Mouse (Mus musculus): ENCODE data around the gene Slc44a3.
"Not testable (repeated sequence)": the region's sequence is repeated elsewhere in the genome, so short reads cannot be mapped to it uniquely, and the experiment has no call there.

Gene Slc44a3

GRCm38 (mm10) chr3:121552723-121553122, 20.5 kb upstream of the Slc44a3 start:
- no peak for DNase-seq (ENCODE audit: extremely low spot score, low spot score)

DNA sequence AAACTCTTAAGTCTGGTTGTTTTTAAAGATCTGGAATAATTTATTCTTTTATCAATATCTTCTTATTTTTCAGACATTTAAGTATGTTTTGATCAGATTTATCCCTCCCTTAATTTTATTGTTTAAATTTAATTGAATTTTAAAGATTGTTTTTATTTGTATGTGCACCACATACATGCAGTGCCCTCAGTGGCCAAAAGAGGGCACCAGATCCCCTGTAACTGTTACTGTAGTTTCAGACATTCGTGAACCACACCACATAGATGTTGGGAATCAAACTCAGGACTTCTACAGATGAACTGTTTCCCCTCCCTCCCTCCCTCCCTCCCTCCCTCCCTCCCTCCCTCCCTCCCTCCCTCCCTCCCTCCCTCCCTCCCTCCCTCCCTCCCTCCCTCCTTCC, 18.2 kb upstream of the Slc44a3 start:
- DNase-seq (ENCODE audit: extremely low spot score, low spot score), result peak; percentile 75

DNA sequence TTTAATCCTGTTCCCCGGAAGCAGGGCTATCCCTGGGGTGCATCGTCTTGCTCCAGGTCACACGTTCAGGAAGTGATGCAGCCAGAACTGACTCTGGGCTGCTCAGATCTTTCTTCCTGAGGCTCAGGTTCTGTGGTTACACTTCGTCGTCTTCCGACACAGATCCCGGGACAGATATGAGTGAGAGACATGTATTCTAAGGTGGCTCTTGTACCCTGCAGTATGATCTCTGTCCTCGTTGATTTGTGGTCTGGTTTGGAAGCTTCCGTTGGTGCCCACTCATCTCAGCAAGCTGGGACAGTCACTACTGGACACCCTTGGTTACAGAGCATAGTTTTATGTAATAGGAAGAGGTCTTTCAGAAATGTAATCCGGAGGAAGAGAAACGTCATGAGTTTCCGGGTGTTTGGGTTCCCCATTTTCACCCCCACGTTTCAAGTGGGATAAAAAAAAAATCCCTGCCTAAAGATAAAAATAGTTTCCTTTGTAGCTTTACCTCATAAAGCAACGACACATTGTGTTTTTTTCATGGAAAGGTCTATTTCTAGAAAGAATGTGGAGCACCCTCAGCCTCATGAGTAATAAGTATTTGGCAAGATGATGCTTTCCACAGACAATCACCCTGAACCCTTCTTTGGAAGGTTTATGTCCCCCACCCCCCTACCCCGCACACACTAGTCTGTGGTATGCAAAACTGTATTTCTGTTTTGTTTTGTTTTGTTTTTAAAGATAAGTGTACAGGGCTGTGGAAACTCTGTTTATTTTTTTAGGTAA, 15.8 kb upstream of the Slc44a3 start:
- no peak for DNase-seq (ENCODE audit: extremely low spot score, low spot score)

- no peak for DNase-seq (ENCODE audit: extremely low spot score, low spot score)
Measured at GRCm38 (mm10) chr3:121540621-121541020, 8.4 kb upstream of the Slc44a3 start.

DNA sequence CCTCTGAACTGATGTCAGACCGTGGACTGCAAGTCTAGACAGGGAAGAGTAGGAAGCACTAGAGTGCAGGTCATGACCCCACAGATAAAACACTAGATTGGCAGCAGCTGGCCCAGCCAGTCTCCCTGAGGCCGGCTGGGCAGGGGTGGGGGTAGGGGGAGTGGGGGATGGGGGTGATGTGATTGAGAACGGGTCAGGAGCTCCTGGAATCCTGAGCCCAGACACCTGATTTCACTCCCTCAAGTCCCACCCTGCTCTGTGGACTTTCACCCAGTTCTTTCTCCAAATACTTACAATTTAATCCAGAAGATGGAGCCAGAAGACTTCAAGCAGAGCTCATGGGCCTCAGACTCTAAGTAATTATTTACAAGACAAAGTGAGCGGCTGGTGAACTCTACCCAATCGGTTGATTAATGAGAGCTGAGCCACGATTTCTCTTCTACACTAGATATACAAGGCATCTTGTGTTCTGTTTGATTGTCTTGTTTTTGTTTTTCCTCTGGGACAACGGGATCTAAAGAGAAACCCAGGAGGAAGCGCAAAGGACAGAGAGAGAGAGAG, 7.7 kb upstream of the Slc44a3 start:
- peak; percentile 76 for DNase-seq (ENCODE audit: extremely low spot score, low spot score)

GRCm38 (mm10) chr3:121538847-121539246, 6.6 kb upstream of the Slc44a3 start:
- DNase-seq (ENCODE audit: extremely low spot score, low spot score), result not testable (repeated sequence)

DNA sequence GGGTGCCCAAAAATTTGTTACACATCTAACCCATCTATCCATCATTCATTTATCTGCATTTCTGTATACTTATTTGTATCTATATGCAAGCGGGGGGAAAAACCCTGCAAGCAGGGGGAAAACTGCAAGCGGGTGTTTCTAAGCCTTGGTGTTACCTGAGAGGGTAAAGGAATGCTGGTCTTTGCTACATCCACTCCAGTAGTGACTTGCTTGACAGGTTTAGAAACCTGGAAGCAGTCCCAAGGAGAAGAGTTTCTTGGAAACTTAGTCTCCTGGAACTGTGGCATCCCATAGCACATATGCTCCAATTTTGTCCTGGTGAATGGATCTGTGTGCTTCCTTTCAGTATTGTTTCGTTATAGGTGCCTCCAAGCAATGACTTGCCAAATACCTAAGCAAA, 5.8 kb upstream of the Slc44a3 start:
- DNase-seq (ENCODE audit: extremely low spot score, low spot score), result no peak

GRCm38 (mm10) chr3:121536803-121537202, 4.6 kb upstream of the Slc44a3 start:
- DNase-seq (ENCODE audit: extremely low spot score, low spot score), result no peak

GRCm38 (mm10) chr3:121535813-121536504, 3.8 kb upstream of the Slc44a3 start:
- DNase-seq (ENCODE audit: extremely low spot score, low spot score), result peak; percentile 70

GRCm38 (mm10) chr3:121531370-121532148, 645 bp downstream of the Slc44a3 start:
- no peak for DNase-seq (ENCODE audit: extremely low spot score, low spot score)

GRCm38 (mm10) chr3:121530546-121531258, 1.5 kb downstream of the Slc44a3 start:
- DNase-seq (ENCODE audit: extremely low spot score, low spot score), result no peak

DNA sequence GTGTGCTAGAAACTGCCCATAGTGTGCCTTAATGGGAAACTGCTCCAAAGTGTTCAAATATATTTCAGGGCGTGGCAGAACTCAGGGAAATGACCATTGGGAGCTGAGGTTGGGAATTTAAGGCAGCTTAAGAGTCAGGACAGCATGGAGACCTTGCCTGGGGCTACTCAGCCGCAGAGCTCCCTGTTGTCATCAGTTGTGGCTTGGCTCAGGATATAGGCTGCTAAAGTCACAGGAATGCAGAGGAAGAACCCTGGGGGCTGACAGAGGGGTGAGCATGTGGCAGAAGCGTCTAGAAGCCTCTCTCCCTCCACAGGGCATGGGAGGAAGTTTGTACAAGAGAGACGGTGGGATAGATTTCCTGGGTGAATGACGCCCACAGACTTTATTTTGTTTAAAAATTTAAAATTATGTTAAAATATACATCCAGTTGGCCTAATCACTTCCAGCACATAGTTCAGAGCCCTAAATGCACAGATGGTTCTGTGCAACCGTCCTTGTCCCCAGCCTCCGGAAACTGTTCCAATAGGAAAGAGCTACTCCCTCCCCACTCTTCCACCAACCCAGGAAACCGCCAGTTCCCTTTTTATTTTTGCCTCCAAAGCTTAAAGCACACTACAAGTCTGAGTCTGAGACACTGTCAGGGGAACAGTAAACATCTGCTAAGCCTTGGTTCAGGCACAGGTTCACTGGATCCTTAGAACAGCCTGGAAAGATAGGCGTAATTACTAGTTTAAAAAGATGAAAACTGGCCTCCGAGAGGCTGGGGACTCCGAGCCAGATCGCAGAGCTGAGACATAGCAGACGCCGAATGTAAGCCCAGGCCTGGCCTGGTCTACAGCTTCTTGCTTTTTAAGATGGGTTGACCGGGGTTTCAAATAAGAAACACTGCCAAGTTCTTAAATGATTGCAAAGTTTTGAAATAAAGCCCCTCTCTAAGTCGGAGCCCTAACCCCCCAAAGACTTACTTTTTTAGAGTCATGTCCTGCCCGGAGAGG, 5.8 kb downstream of the Slc44a3 start:
- no peak for DNase-seq (ENCODE audit: extremely low spot score, low spot score)

GRCm38 (mm10) chr3:121521633-121522125, 10.5 kb downstream of the Slc44a3 start:
- DNase-seq (ENCODE audit: extremely low spot score, low spot score), result no peak

DNA sequence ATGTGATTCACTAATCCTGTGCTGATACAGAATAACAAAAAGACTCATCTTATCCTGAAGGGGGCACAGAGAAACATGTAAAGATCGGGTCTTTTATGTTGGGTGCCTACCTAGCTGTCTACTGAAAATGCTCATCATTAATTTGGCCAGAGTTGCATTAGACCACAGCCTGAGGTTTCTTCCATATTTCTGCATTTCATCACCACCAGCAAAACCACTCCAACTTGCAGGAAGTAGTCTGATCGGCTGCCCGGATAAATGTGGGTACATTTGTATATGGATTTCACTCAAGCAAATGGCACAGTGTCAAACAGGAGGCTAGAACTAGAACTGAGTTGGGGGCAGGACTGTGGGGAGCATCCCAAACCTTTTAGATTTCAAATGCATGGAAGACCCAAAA, 11.1 kb downstream of the Slc44a3 start:
- no peak for DNase-seq (ENCODE audit: extremely low spot score, low spot score)

- no peak for DNase-seq (ENCODE audit: extremely low spot score, low spot score)
Measured at GRCm38 (mm10) chr3:121517030-121517429, 15.2 kb downstream of the Slc44a3 start.

- no peak for DNase-seq (ENCODE audit: extremely low spot score, low spot score)
Measured at GRCm38 (mm10) chr3:121509141-121509540, 23.1 kb downstream of the Slc44a3 start.

GRCm38 (mm10) chr3:121507678-121508077, 24.5 kb downstream of the Slc44a3 start:
- DNase-seq (ENCODE audit: extremely low spot score, low spot score), result no peak

GRCm38 (mm10) chr3:121506756-121507155, 25.4 kb downstream of the Slc44a3 start:
- DNase-seq (ENCODE audit: extremely low spot score, low spot score), result no peak

DNA sequence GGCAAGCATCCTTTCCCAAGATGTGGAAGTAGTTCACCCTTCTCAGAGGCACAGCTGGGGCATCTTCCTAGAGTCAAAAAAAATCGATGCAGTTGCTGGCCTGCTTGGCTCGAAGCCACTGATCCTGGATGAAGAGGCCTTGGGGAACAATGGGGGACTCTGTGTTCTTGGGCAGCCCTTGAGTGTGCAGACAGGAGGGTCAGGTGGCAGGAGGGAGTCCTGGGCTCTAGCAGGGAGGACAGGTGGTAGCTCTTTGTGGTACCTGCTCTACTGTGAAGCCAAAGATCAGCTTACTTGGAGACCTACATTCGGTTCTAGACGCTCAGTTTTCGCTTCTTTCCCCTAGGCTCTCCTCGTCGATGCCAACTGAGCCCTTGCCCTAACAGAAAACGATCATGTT, 26.0 kb downstream of the Slc44a3 start:
- no peak for DNase-seq (ENCODE audit: extremely low spot score, low spot score)

Measured in neural tube, embryonic 10.5 days (tissue).